Mouse (Mus musculus): ENCODE measurements around the gene Vmn2r38.
"Not testable (repeated sequence)": the region's sequence is repeated elsewhere in the genome, so short reads cannot be mapped to it uniquely, and the experiment has no call there.

The Vmn2r38 gene

GRCm38 (mm10) chr7:9097781-9098180 is at the start of gene Vmn2r38:
TSS of gene Vmn2r38 (minus strand) at chr7:9097881.
- not testable (repeated sequence) for DNase-seq (ENCODE audit: low spot score in 2 of 2)

GRCm38 (mm10) chr7:9065353-9065752 is 32.3 kb downstream of the Vmn2r38 start:
- not testable (repeated sequence) for DNase-seq (ENCODE audit: low spot score in 2 of 2)

GRCm38 (mm10) chr7:9030698-9031097 is 67.0 kb downstream of the Vmn2r38 start, which contains the start of gene Vmn2r39:
TSS of gene Vmn2r39 (minus strand) at chr7:9030798.
- DNase-seq (ENCODE audit: low spot score in 2 of 2), result not testable (repeated sequence)
